ENCODE assay signal across 8 mouse cellular contexts in genomic region chr9:122865697-122866166, GRCm38 (mm10). TPM values are rescaled to one million over a fixed set of nuclear protein-coding genes. Genes with fewer than 3 reads are reported as not detected.
DNase-seq lines count a peak whose midpoint lies in the region; ATAC-seq lines count a peak whose summit lies in the region.

TSS of gene Zfp445 (minus strand) at chr9:122866006.

- peak; percentile 98 for ATAC-seq in inflammation-experienced regulatory T-cells, adult 6 months
- peak; percentile 96 for ATAC-seq in megakaryocyte-erythroid progenitor cell, adult 5-6 weeks (replicated peaks; ENCODE audit: low FRiP score, low TSS enrichment, poor library complexity, severe bottlenecking)

- intact Hi-C loops in gastrocnemius, postnatal 14 days (cut with DNase I; ENCODE audit: low total_unique reads): no loop called here
- intact Hi-C loops in left cerebral cortex, postnatal 10 days (cut with DNase I): no loop called here

- DNase-seq in adrenal gland, adult (ENCODE audit: inconsistent age in 2 of 2, low spot score in 1 of 2): peak; percentile 86 to 96
- peak; percentile 94 for DNase-seq in embryo, embryonic 10.5 days (ENCODE audit: low spot score)
- peak; percentile 78 for DNase-seq in gastrocnemius, postnatal 14 days
- peak; percentile 69 to 84 for DNase-seq in left cerebral cortex, postnatal 10 days (ENCODE audit: extremely low spot score in 1 of 2, low spot score in 2 of 2)
- DNase-seq in right cerebral cortex, postnatal 25 days: peak; percentile 82
- peak; percentile 70 to 73 for DNase-seq in urinary bladder, postnatal 4 days (ENCODE audit: low spot score in 2 of 2)

RNA-seq across cellular contexts. Expression of gene Zfp445, which starts in this region (rescaled TPM):
- 10 to 100 TPM; 29.7 to 36.0 TPM for total RNA-seq in gastrocnemius, postnatal 14 days (2021)
- 10 to 100 TPM; 31.6 to 43.9 (median 38.0) TPM for polyA plus RNA-seq in inflammation-experienced regulatory T-cells, adult 6 months (2017; shearing (Covaris generic))
- total RNA-seq in left cerebral cortex, postnatal 10 days (2021): 100 to 1,000 TPM; 166 to 172 TPM
- total RNA-seq in megakaryocyte-erythroid progenitor cell, adult 5-6 weeks (2014; fragmentation: Nextera tagmentation): 54.2 and 64.7 TPM in 2 replicates
- total RNA-seq in megakaryocyte-erythroid progenitor cell, adult 5-6 weeks (2017): 50.1 and 93.1 TPM in 2 replicates

Comparison
In these comparisons a context has a peak if more than half of its experiments do, and no peak if none do; other contexts are left out.
1. Peak in every context shown above with its lines: DNase-seq and ATAC-seq.